8 mouse cellular contexts compared by ENCODE assay signal in the genomic region with DNA sequence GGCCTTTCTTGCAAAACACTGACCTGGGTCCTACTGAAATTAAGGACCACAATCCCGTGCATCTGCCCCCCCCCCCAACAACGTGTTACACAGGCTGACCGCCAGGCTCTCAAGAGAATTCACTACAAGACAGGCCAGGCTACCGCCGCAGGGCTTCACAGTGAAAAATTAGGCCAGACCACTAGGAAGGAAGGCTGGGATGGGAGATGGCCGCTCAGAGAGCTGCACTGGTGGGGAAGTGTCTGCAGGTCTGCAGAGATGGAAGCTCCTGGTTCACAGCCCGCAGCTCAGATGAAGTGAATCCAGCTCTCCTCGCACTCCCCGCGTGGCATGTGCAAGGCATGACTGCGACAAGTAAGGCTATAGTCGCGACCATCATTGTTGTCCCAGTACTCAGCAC. TPM values are rescaled to one million over a fixed set of nuclear protein-coding genes. Genes with fewer than 3 reads are reported as not detected.
DNase-seq lines count a peak whose midpoint lies in the region; ATAC-seq lines count a peak whose summit lies in the region.

No protein-coding gene starts in this region.

- H3K4me1 ChIP-seq in liver, embryonic 12.5 days = peaks cover 42% of the 10 kb centered on the region

- ATAC-seq in liver, embryonic 12.5 days = no peak

- peak overlapping the region; percentile 77; the same call in 1 of the 2 replicates for H3K4me2 ChIP-seq in liver, embryonic 12.5 days

- H3K27me3 ChIP-seq in liver, embryonic 12.5 days (replicated peaks) = peaks cover 44% of the 10 kb centered on the region

- peak; percentile 17 for DNase-seq in embryo, embryonic 9.5 days (ENCODE audit: extremely low spot score)
- DNase-seq in embryo, embryonic 10.5 days (ENCODE audit: low spot score) = no peak
- DNase-seq in right cerebral cortex, postnatal 10 days (ENCODE audit: low spot score in 2 of 2) = peak; percentile 32 to 53
- DNase-seq in right cerebral cortex, postnatal 14 days = no peak
- DNase-seq in frontal cortex, postnatal 36 days (ENCODE audit: low spot score in 2 of 2) = no peak
- DNase-seq in urinary bladder, adult 18-20 months (ENCODE audit: low spot score in 2 of 2) = no peak
- no peak for DNase-seq in adipocyte (ENCODE audit: low spot score)

- no peak overlapping the region for H3K4me3 ChIP-seq in liver, embryonic 12.5 days

- H3K9ac ChIP-seq in liver, embryonic 12.5 days = no peak overlapping the region

- no peak overlapping the region for H3K27ac ChIP-seq in liver, embryonic 12.5 days

- peaks cover 3% of the 10 kb centered on the region for H3K36me3 ChIP-seq in liver, embryonic 12.5 days

- whole genome bisulfite sequencing in liver, embryonic 12.5 days (ENCODE audit: insufficient replicate concordance) = 57% methylated on average over 13 of the region's 13 CpGs

- no peaks in the 10 kb centered on the region for H3K9me3 ChIP-seq in liver, embryonic 12.5 days (replicated peaks)

RNA-seq across cellular contexts. Expression of gene Ppp1r3d, which starts 1.2 kb away (rescaled TPM):
- polyA plus RNA-seq in liver, embryonic 12.5 days (2016; fragmentation: Nextera tagmentation; extraction: Ambion mirVana) = 1.8 and 1.9 TPM in 2 replicates

RNA-seq across cellular contexts. Expression of gene Fam217b, which starts 1.2 kb away (rescaled TPM):
- 1.2 and 2.0 TPM in 2 replicates for polyA plus RNA-seq in liver, embryonic 12.5 days (2016; fragmentation: Nextera tagmentation; extraction: Ambion mirVana)

RNA-seq across cellular contexts. Expression of gene Sycp2, which starts 5.6 kb away (rescaled TPM):
- 0.02 TPM in 1 of 2 replicates, not detected in the other for polyA plus RNA-seq in liver, embryonic 12.5 days (2016; fragmentation: Nextera tagmentation; extraction: Ambion mirVana)

RNA-seq across cellular contexts. Expression of gene Cdh26, which starts 17.2 kb away (rescaled TPM):
- 0.14 and 0.26 TPM in 2 replicates for polyA plus RNA-seq in liver, embryonic 12.5 days (2016; fragmentation: Nextera tagmentation; extraction: Ambion mirVana)

Comparison
In these comparisons a context has a peak if more than half of its experiments do, and no peak if none do; other contexts are left out.
1. DNase-seq: peak in embryo, embryonic 9.5 days (single experiment) and right cerebral cortex, postnatal 10 days (2 of 2); none in embryo, embryonic 10.5 days (single experiment), right cerebral cortex, postnatal 14 days (single experiment), frontal cortex, postnatal 36 days (0 of 2), urinary bladder, adult 18-20 months (0 of 2) and adipocyte (single experiment).